Mouse (Mus musculus) leukemia stem cell, adult 10-12 weeks (primary cell): Measurements from ENCODE around the gene 1810055G02Rik. TPM values are rescaled to one million over a fixed set of nuclear protein-coding genes. Genes with fewer than 3 reads are reported as not detected.

Experiments
- polyA plus RNA-seq: library from polyadenylated mRNA; stranded (reverse); fragments of >175 nt; gene quantifications from 2 replicates; pipeline ENCODE4 v1.2.3, GENCODE M21; 2012; ENCODE audit warnings: low replicate concordance

1810055G02Rik gene
- 8.9 and 30.1 TPM in 2 replicates for polyA plus RNA-seq

DNA sequence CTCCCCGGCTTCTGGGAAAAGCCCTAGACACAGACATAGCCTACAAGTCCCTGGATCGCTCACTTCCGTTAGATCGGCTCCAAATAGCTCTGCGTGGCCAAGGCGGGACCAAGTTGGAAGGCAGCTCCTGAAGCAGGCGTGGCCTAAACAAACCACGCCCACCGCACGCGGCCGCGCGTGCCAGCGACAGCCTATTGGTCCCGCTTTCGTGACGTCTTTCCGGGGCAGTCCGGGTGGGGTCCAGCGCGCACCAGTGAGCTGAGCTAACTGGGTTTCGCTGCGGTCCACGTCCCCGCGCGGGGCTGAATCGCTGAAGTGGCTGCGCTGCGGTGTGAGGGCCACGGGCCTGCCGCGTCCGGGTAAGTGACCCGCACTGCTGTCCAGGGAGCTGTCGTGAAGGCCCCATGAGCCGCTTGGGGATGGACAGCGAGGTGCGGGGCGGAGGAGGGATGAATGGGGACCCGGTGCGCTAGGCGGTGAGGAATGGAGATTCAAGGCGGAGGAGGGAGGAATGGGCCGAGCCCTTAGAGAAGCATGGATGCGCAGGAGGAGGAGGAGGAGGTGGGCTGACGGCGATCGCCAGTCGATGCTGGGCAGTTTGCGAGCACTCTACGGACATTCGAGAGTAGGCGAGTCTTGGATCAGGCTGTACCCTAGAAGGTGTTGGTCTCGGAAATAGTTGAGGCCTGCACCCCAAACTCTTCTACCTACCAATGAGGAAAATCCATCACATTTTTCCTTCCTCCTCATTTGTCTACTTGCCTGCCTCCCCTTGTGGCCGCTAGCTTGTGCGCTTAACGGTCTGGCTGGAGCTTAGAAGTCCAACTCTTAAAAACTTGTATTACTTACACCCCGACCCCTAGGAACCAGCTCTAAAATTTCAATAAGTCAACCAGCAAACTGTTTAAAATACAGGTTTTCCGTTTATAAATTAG, at the start of gene 1810055G02Rik:
TSS of gene 1810055G02Rik (plus strand) at position 216 of the 935 bp plus-strand sequence.

DNA sequence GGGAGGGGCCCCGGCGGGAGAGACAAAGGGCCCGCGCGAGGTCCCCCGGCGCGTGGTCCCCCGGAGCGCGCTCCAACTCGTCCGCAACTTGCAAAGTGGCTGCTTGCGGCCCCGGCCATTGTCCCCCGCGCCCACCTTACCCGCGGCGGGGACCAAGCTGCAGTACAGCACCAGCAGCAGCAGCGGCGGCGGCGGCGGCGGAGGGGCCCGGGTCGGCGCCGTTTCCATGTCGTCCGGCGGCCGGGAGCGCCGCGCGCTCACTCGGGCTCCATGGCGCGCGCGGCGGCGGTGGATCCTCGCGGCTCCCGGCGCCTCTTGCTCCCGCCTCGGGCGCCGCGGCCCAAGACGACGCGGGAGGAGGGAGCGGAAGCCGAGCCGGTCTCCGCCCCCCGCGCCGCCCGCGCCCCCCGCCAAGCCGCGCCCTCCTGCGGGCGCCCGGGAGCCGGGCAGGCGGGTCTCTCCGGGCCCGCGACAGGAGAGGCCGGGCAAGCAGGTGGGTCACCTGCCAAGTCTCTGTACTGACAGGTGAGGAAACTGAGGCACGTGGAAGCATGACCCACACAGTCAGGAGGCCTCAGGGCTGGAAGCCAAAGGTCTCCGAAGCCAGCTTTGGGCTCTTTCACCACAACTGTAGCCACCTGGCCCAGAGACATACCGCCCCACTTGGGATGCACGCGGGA, 21.7 kb upstream of the 1810055G02Rik start, which contains the start of gene Lrp5:
TSS of gene Lrp5 (minus strand) at position 350 of the 680 bp plus-strand sequence.

DNA sequence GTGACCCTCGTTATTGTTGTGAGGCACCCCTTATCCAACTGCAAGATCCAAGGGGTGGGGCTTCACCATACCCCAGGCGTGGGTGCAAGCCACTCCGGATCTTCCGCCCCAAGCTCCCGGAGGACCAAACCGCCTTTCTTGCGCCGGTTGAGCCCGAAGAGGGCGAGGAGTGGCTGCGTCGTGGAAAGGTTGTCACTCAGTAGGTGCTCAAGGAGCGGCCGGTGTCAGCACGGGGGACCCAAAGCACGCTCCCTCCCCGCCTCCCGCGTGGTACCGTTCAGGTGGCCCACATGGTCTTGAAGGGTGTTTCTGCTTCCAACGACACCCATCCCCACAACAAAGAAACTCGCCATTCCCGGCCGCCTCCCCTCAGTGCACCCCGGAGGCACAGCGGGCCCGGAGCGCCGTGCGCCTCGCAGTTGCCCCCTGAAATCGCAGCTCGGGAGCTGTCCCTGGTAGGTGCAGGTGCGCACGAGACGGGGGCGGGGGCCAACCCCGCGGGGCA, 59.2 kb downstream of the 1810055G02Rik start, which contains the start of gene Kmt5b:
TSS of gene Kmt5b (plus strand) at position 146 of the 505 bp plus-strand sequence.

Other genes with a start within 250 kb of the 1810055G02Rik start
- 11.1 and 60.9 TPM in 2 replicates for gene Ppp6r3, start 132.5 kb upstream of the 1810055G02Rik start, polyA plus RNA-seq
- gene Lrp5, start 21.7 kb upstream of the 1810055G02Rik start, polyA plus RNA-seq, result 10.6 and 10.8 TPM in 2 replicates
- 6.5 and 8.3 TPM in 2 replicates for gene Kmt5b, start 59.1 kb downstream of the 1810055G02Rik start, polyA plus RNA-seq
- gene Chka, start 143.5 kb downstream of the 1810055G02Rik start, polyA plus RNA-seq, result 11.0 and 16.6 TPM in 2 replicates
- 75.8 and 86.6 TPM in 2 replicates for gene Tcirg1, start 198.8 kb downstream of the 1810055G02Rik start, polyA plus RNA-seq
- 14.8 and 113 TPM in 2 replicates for gene Ndufs8, start 204.5 kb downstream of the 1810055G02Rik start, polyA plus RNA-seq
- 3.5 and 4.9 TPM in 2 replicates for gene Aldh3b1, start 221.5 kb downstream of the 1810055G02Rik start, polyA plus RNA-seq
- 122 and 124 TPM in 2 replicates for gene Unc93b1, start 226.9 kb downstream of the 1810055G02Rik start, polyA plus RNA-seq